Mouse (Mus musculus) kidney, adult 18-20 months (tissue): Measurements from ENCODE around the gene B230104I21Rik.
A peak's percentile ranks its signal among the peaks of the same experiment; 100 is the strongest.

Experiments
- DNase-seq: peaks from one replicate; pipeline ENCODE4 v3.0.0; 2021

B230104I21Rik gene

GRCm38 (mm10) chr4:154335761-154336160 is at the start of gene B230104I21Rik:
Gene B230104I21Rik, plus strand, starts transcription at chr4:154336127.
- DNase-seq = no peak

GRCm38 (mm10) chr4:154293735-154294201 is 42.2 kb upstream of the B230104I21Rik start:
- DNase-seq = no peak

DNA sequence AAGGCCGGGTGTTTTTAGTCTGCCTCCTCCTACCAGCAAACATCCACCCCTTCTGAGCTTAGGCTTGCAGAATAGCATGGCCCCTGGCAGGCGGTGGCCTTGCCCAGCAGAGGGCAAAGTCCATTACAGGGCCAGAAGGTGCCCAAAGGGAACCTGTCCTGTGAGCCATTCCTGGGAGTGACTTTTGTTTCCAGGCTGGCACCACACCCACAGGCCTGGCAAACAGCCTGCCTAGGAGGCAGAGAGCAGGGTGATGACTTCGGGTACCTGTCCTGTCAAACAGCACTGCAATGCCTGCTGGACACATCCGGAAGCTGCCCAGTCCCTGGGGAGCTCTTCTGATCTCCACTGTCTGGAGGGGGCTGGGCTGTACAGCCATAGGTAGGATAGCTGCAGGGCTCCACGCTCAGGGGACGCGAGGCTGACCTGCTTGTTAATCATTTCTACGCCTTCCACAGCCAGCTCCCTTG is 41.6 kb upstream of the B230104I21Rik start:
- DNase-seq = peak; percentile 87

GRCm38 (mm10) chr4:154297761-154298160 is 38.2 kb upstream of the B230104I21Rik start:
- DNase-seq = peak; percentile 72

DNA sequence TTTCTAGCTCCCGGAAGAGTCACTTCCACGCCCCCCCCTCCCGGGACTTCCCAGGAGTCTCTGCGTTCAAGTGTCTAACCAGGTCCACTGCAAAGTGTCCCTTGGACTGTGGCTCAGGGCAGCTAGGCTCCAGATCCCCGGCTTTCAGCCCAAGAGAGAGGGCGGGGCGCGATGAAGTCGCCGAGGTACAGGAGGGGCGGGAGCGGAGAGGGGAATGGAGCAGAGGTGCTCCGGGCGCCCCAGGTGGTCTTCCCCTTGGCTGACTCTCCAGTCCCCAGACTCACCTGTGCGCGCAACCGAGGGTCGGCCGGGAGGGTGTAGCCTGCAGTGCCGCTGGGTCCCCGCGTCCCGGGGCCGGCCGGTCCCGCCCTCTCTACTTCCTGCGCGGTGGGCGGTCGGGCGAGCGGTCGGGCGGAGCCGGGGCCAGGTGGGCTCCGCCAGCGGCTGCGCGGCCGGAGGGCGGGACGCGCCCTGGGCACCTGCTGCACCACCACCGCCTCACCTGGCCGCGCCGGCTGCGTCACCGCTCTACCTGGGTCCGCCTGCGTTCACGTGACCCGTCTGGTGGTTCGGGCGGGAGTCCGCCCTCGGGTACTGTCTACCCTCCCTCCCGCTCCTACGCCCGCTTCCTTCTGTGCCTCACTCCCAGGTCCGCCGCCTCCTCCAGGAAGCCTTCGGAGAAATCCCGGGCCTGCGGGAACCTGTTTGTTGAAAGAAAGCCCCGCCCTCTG is 36.2 kb upstream of the B230104I21Rik start:
- DNase-seq = peak; percentile 86

GRCm38 (mm10) chr4:154301466-154301881 is 34.5 kb upstream of the B230104I21Rik start, which contains the start of gene Arhgef16:
Gene Arhgef16, minus strand, starts transcription at chr4:154301676.
- peak; percentile 71 for DNase-seq

GRCm38 (mm10) chr4:154309131-154309530 is 26.8 kb upstream of the B230104I21Rik start:
- DNase-seq = no peak

GRCm38 (mm10) chr4:154310576-154311262 is 25.2 kb upstream of the B230104I21Rik start:
- no peak for DNase-seq

- no peak for DNase-seq
These were observed 23.6 kb upstream of the B230104I21Rik start for GRCm38 (mm10) chr4:154312143-154312812.

DNA sequence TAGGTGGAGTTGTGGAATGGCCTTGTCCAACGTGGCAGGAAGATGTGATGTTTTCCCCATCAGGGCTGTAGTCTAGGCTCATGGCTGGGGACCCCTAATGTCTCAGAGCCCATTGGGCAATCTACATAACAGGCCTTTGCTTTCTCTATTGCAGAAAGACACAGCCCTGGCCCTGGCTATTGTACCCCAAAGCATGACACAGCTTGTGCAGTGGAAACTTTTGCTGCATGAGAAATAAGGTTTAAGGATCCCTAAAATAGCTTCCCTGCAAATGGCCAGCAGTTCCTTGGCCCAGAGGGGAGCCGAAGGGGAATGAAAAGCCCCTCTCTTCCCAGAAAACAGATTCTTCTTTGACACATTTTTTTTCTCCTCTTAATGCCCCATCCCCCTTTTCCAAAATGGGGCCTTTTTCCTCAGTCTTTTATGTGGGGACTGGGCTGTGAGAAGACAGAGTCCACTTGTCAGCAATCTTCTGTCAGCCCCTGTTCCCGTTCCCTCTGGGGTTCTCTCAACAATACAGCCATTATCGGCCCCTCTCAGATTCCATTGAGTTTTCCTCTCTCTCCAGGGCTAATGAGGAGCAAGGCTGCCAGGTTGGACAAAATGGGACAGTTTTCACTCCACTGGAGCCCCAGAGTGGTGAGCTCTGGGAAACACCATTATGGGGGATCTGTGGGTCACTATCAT is 22.8 kb upstream of the B230104I21Rik start:
- DNase-seq = no peak

- no peak for DNase-seq
These were observed 22.3 kb upstream of the B230104I21Rik start for GRCm38 (mm10) chr4:154313622-154313967.

- DNase-seq = no peak
These were observed 10.5 kb upstream of the B230104I21Rik start for GRCm38 (mm10) chr4:154325410-154325809.

GRCm38 (mm10) chr4:154328431-154328830 is 7.5 kb upstream of the B230104I21Rik start:
- no peak for DNase-seq

GRCm38 (mm10) chr4:154328836-154329235 is 7.1 kb upstream of the B230104I21Rik start:
- peak; percentile 77 for DNase-seq

DNA sequence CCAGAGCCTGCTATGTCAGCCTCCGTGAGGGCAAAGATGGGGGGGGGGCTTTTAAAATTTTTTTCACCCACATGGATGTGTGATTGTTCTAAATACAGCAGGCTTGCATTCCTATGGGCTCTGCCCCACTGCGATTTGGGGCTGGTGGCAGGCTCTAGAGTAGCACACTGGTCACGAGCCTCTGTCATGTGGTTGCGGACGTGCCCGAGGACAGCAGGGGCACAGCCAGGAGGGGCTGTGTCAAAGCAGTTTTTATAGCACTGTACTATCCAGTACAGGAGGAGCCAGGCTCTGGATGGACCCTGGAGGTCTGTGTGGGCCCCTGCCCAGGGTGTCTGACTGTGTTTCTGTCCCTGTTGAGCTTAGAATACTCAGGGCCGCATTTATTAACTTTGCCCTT is 5.9 kb upstream of the B230104I21Rik start:
- DNase-seq = no peak

GRCm38 (mm10) chr4:154331271-154331670 is 4.7 kb upstream of the B230104I21Rik start:
- DNase-seq = no peak

DNA sequence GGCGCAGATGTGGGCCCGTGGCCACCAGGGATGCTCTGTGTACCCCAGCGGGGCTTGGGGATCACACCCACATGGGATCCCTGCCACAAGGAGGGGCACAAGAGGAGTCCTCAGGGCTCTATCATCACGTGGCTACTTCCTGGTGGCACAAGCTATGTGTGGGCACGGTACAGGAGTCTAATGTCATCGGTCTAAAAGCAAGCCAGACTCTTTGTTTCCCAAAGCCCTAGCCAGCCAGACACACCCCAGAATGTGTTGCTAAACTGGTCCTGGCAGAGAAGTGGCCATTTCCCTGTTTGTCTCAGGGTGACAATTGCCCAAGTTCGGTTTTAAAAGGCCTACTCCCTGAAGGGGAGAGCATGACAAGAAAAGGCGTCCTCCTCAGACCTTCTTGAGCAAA is 2.6 kb upstream of the B230104I21Rik start:
- DNase-seq = no peak

GRCm38 (mm10) chr4:154334699-154335402 is 1.1 kb upstream of the B230104I21Rik start:
- no peak for DNase-seq

- DNase-seq = peak; percentile 40
These were observed 723 bp downstream of the B230104I21Rik start for GRCm38 (mm10) chr4:154336650-154337049.

GRCm38 (mm10) chr4:154346731-154347522 is 11.0 kb downstream of the B230104I21Rik start:
- no peak for DNase-seq

GRCm38 (mm10) chr4:154348197-154348786 is 12.4 kb downstream of the B230104I21Rik start:
- DNase-seq = no peak
